Mouse (Mus musculus): ENCODE results near the gene Zcchc7.

DNA sequence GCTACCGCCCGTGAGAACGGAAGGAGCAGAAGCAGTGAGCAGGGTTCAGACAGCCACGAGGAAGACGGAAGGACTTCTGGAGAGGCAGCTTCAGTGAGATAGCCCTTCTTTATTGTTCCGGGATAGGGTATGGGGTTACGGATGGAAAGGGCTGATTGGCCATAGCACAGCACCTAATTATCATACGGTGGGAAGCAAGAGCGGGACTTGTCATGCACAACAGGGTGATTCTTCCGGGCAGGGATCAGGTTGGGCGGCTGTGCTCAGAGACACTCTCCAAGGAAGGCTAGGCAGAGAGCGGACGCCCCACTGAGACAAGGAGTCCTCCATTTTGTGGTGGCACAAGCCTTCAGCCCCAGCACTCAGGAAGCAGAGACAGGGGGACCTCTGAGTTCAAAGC lies 203.5 kb downstream of the Zcchc7 start:
- no peak for TF ChIP-seq GATA1 (IDR thresholded peaks at IDR 0.05; ENCODE audit: borderline replicate concordance, low read length)
- no peak for TF ChIP-seq FLI1 (IDR thresholded peaks at IDR 0.05; ENCODE audit: low read length)

All from megakaryocyte, embryonic 14.5 days (primary cell).